8 mouse cellular contexts compared by ENCODE assay signal in genomic region chr3:135825016-135825753, GRCm38 (mm10). TPM values are rescaled to one million over a fixed set of nuclear protein-coding genes. Genes with fewer than 3 reads are reported as not detected.
DNase-seq lines count a peak whose midpoint lies in the region; ATAC-seq lines count a peak whose summit lies in the region.

TSS of gene Slc39a8 (plus strand) at chr3:135825279.

- H3K9me3 ChIP-seq in embryonic facial prominence, embryonic 10.5 days: no peaks in the 10 kb centered on the region
- H3K9me3 ChIP-seq in intestine, embryonic 15.5 days: no peaks in the 10 kb centered on the region

- DNase-seq in adrenal gland, postnatal 14 days: peak; percentile 92
- DNase-seq in embryonic facial prominence, embryonic 10.5 days (ENCODE audit: low spot score): peak; percentile 87
- DNase-seq in gastrocnemius, postnatal 4 days (ENCODE audit: low spot score in 2 of 2): peak; percentile 38 to 71
- DNase-seq in left cerebral cortex, postnatal 36 days (ENCODE audit: low spot score in 2 of 2): peak; percentile 33 to 45
- peak; percentile 79 for DNase-seq in mesoderm, embryonic 11.5 days (ENCODE audit: low read depth, low spot score)
- DNase-seq in right cerebral cortex, postnatal 25 days: peak; percentile 52
- peak; percentile 66 to 79 for DNase-seq in urinary bladder, postnatal 36 days (ENCODE audit: low spot score in 2 of 2)

- H3K27ac ChIP-seq in embryonic facial prominence, embryonic 10.5 days (replicated peaks): peak within 1 kb of the TSS; percentile 90
- peak within 1 kb of the TSS; percentile 82 for H3K27ac ChIP-seq in intestine, embryonic 15.5 days

- H3K4me3 ChIP-seq in embryonic facial prominence, embryonic 10.5 days: peak within 1 kb of the TSS; percentile 72
- peak within 1 kb of the TSS; percentile 62 for H3K4me3 ChIP-seq in intestine, embryonic 15.5 days (replicated peaks)

- peak; percentile 96 for ATAC-seq in intestine, embryonic 15.5 days

- H3K36me3 ChIP-seq in embryonic facial prominence, embryonic 10.5 days (replicated peaks): no peaks in the 10 kb centered on the region
- no peaks in the 10 kb centered on the region for H3K36me3 ChIP-seq in intestine, embryonic 15.5 days

- H3K4me1 ChIP-seq in embryonic facial prominence, embryonic 10.5 days: peaks cover 27% of the 10 kb centered on the region
- 0 out of 2 replicates have a peak, but pooled peaks cover 5% of the 10 kb centered on the region for H3K4me1 ChIP-seq in intestine, embryonic 15.5 days (replicated peaks)

- H3K4me2 ChIP-seq in intestine, embryonic 15.5 days (replicated peaks): peak within 1 kb of the TSS; percentile 92

- peak within 1 kb of the TSS; percentile 61 for H3K9ac ChIP-seq in intestine, embryonic 15.5 days

- WGBS in embryonic facial prominence, embryonic 10.5 days: 3% methylated on average over 22 of the region's 22 CpGs
- WGBS in intestine, embryonic 15.5 days: 4% methylated on average over 22 of the region's 22 CpGs

- H3K27me3 ChIP-seq in embryonic facial prominence, embryonic 10.5 days (replicated peaks; ENCODE audit: low read depth, poor library complexity, severe bottlenecking): peaks cover 7% of the 10 kb centered on the region
- no peaks in the 10 kb centered on the region for H3K27me3 ChIP-seq in intestine, embryonic 15.5 days (replicated peaks)

- intact Hi-C loops in left cerebral cortex, postnatal 36 days (cut with DNase I): no loop called here

RNA-seq across cellular contexts. Expression of gene Slc39a8, which starts in this region (rescaled TPM):
- total RNA-seq in adrenal gland, postnatal 14 days (2021): 4.8 and 7.1 TPM in 2 replicates
- polyA plus RNA-seq in embryonic facial prominence, embryonic 10.5 days (2016; fragmentation: Nextera tagmentation; extraction: Ambion mirVana): 15.5 and 16.9 TPM in 2 replicates
- total RNA-seq in gastrocnemius, postnatal 4 days (2021): 1 to 10 TPM; 1.8 to 2.3 TPM
- 24.3 and 25.3 TPM in 2 replicates for polyA plus RNA-seq in intestine, embryonic 15.5 days (2015; fragmentation: Nextera tagmentation; extraction: Ambion mirVana)
- total RNA-seq in left cerebral cortex, postnatal 36 days (2021): 1 to 10 TPM; 2.6 to 4.2 TPM

Comparison
In these comparisons a context has a peak if more than half of its experiments do, and no peak if none do; other contexts are left out.
1. Peak in every context shown above with its lines: DNase-seq, ATAC-seq, H3K4me3 ChIP-seq and H3K27ac ChIP-seq.
2. DNase-seq: peak in every context shown above with its lines; median percentile 92 in adrenal gland, postnatal 14 days; 87 in embryonic facial prominence, embryonic 10.5 days; 79 in mesoderm, embryonic 11.5 days; 72 in urinary bladder, postnatal 36 days; 54 in gastrocnemius, postnatal 4 days; 52 in right cerebral cortex, postnatal 25 days; 39 in left cerebral cortex, postnatal 36 days.